Mouse (Mus musculus) MN1 (cell line): ENCODE measurements around the gene Tfap2e.
A peak's percentile ranks its signal among the peaks of the same experiment; 100 is the strongest.

Source experiments
- DNase-seq: peaks from one replicate; pipeline ENCODE4 v3.0.0-alpha.2; 2016; ENCODE audit warnings: low spot score

Tfap2e gene

GRCm38 (mm10) chr4:126696908-126697307, 39.1 kb downstream of the Tfap2e start:
- DNase-seq, result no peak

- no peak for DNase-seq
These were observed 43.0 kb downstream of the Tfap2e start for GRCm38 (mm10) chr4:126693021-126693420.

GRCm38 (mm10) chr4:126689457-126689856, 46.6 kb downstream of the Tfap2e start:
- DNase-seq, result no peak

- DNase-seq, result no peak
These were observed 53.0 kb downstream of the Tfap2e start for GRCm38 (mm10) chr4:126683084-126683483.

- no peak for DNase-seq
These were observed 53.7 kb downstream of the Tfap2e start for GRCm38 (mm10) chr4:126682298-126682697.

GRCm38 (mm10) chr4:126677054-126678003, 58.7 kb downstream of the Tfap2e start, which contains the start of gene Psmb2:
Gene Psmb2, plus strand, starts transcription at chr4:126677630.
- peak; percentile 97 for DNase-seq

GRCm38 (mm10) chr4:126667075-126667474, 69.0 kb downstream of the Tfap2e start:
- DNase-seq, result no peak
